ENCODE assay signal across 19 mouse cellular contexts in the genomic region with DNA sequence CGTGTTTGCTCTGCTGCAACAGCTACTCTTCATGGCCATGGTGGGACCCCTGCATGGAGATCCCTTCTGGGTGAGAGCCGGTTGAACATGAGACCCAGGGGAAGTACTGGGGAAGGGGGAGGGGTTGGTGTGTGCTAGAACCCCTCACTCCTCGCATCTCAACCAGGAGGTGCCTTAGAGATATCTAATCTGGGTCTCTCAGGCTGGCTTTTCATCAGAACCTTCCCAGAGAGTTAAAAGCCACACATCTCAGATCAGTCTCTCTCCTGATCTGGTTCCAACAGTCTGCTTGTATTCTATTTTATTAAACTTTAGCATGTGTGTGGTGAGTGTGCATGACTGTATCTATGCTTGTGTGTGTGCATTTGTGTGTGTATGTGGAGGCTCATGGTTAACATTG. TPM values are rescaled to one million over a fixed set of nuclear protein-coding genes. Genes with fewer than 3 reads are reported as not detected.
"Had no signal": no experiment of that assay in that cellular context is flagged by ENCODE, and none has a peak within 500 bp of the region (broad histone marks: within the 10 kb centered on the region; RNA-seq: fewer than 3 reads in every experiment).

No protein-coding gene starts in this region.

- H3K4me3 ChIP-seq: neural tube, embryonic 15.5 days; stomach, embryonic 15.5 days had no signal

- H3K9me3 ChIP-seq: neural tube, embryonic 15.5 days; stomach, embryonic 15.5 days had no signal

- H3K9ac ChIP-seq: neural tube, embryonic 15.5 days; stomach, embryonic 15.5 days had no signal

- H3K27ac ChIP-seq: neural tube, embryonic 15.5 days; stomach, embryonic 15.5 days; stomach, postnatal 0 days had no signal

- H3K4me2 ChIP-seq: neural tube, embryonic 15.5 days; stomach, embryonic 15.5 days had no signal

- DNase-seq: retina, postnatal 1 day; right cerebral cortex, adult 18-20 months; right cerebral cortex, postnatal 14 days; right cerebral cortex, postnatal 25 days; right cerebral cortex, postnatal 4 days; spleen, adult 18-20 months; thymus, adult 18-20 months; thymus, adult 2 months; thymus, postnatal 14 days; thymus, postnatal 25 days; thymus, postnatal 36 days; thymus, postnatal 4 days had no signal

- H3K36me3 ChIP-seq: neural tube, embryonic 15.5 days had no signal

RNA-seq across cellular contexts. Expression of a gene that starts 25.1 kb away (rescaled TPM):
- total RNA-seq: neutrophil, adult 5-6 weeks had no signal

RNA-seq across cellular contexts. Expression of a gene that starts 39.0 kb away (rescaled TPM):
- total RNA-seq: neutrophil, adult 5-6 weeks had no signal
- polyA plus RNA-seq: neural tube, embryonic 14.5 days; neural tube, embryonic 15.5 days; stomach, embryonic 14.5 days; stomach, postnatal 0 days; urinary bladder, adult 2 months had no signal
